Mouse (Mus musculus) heart, embryonic 15.5 days (tissue): ENCODE measurements at regions not wholly inside any gene's neighbourhood (a gene's known extent, or its start where the extent isn't known, plus 50 kb on each side); places are given as distances from the start of the nearest gene placed in this dataset.
A peak's percentile ranks its signal among the peaks of the same experiment; 100 is the strongest.
"Not testable (repeated sequence)": the region's sequence is repeated elsewhere in the genome, so short reads cannot be mapped to it uniquely, and the experiment has no call there.

Experiments used
- ATAC-seq: fragments of 200-750 bp; cut with Nextera tagmentation; replicated peaks from 2 replicates; pipeline ENCODE4 v1.8.0; 2017; ENCODE audit warnings: low read depth, moderate TSS enrichment; ENCODE audit not compliant: insufficient number of reproducible peaks, insufficient read depth, low FRiP score
- H3K27ac ChIP-seq: fragments of 300-500 bp; sonication (generic); 2 replicates; pipeline ENCODE4 v1.5.1; 2015; ENCODE audit warnings: mild to moderate bottlenecking, inconsistent platforms
- H3K27me3 ChIP-seq: fragments of 300-500 bp; sonication (generic); 2 replicates; pipeline ENCODE4 v1.6.1; 2015; ENCODE audit warnings: inconsistent platforms
- H3K36me3 ChIP-seq: fragments of 300-500 bp; sonication (generic); 2 replicates; pipeline ENCODE4 v1.6.1; 2015; ENCODE audit warnings: mild to moderate bottlenecking, inconsistent platforms
- H3K4me1 ChIP-seq: fragments of 300-500 bp; sonication (generic); replicated peaks from 2 replicates; pipeline ENCODE4 v1.6.1; 2015; ENCODE audit warnings: inconsistent platforms
- H3K4me2 ChIP-seq: fragments of 300-500 bp; sonication (generic); 2 replicates; pipeline ENCODE4 v1.6.1; 2015; ENCODE audit warnings: inconsistent platforms, mild to moderate bottlenecking, moderate library complexity
- H3K4me3 ChIP-seq: fragments of 300-500 bp; sonication (generic); 2 replicates; pipeline ENCODE4 v1.5.1; 2015; ENCODE audit warnings: mild to moderate bottlenecking, inconsistent platforms
- H3K9ac ChIP-seq: fragments of 300-500 bp; sonication (generic); 2 replicates; pipeline ENCODE4 v1.6.1; 2015; ENCODE audit warnings: mild to moderate bottlenecking, inconsistent platforms
- H3K9me3 ChIP-seq: fragments of 300-500 bp; sonication (generic); replicated peaks from 2 replicates; pipeline ENCODE4 v1.6.1; 2016; ENCODE audit warnings: inconsistent platforms
- WGBS: fragments of 180-500 bp; shearing (Covaris S2); methylation state at CpG from one replicate; pipeline ENCODE4 v1.1.7; 2015; ENCODE audit warnings: mixed read lengths; 5-methylcytosine and 5-hydroxymethylcytosine counted together

- WGBS = 80% methylated on average over 5 of the region's 5 CpGs
- Histone ChIP-seq H3K27me3 (no peaks in the 10 kb centered on the region), H3K9me3 (no peaks in the 10 kb centered on the region), H3K36me3 (no peaks in the 10 kb centered on the region), H3K4me1 (no peaks in the 10 kb centered on the region), H3K9ac (no peak overlapping the region), H3K27ac (no peak overlapping the region), H3K4me2 (no peak overlapping the region), H3K4me3 (no peak overlapping the region)
- no peak for ATAC-seq
Measured at GRCm38 (mm10) chr15:93125261-93125660, 149.7 kb downstream of the Gxylt1 start.

- Histone ChIP-seq H3K27ac (no peak overlapping the region), H3K4me1 (no peaks in the 10 kb centered on the region), H3K9ac (no peak overlapping the region), H3K36me3 (no peaks in the 10 kb centered on the region), H3K4me3 (no peak overlapping the region), H3K27me3 (no peaks in the 10 kb centered on the region), H3K4me2 (no peak overlapping the region), H3K9me3 (no peaks in the 10 kb centered on the region)
- WGBS = 68% methylated on average over 4 of the region's 4 CpGs
- no peak for ATAC-seq
Measured at GRCm38 (mm10) chr15:93121156-93121555, 153.8 kb downstream of the Gxylt1 start.

- ATAC-seq, H3K4me1 ChIP-seq, H3K4me2 ChIP-seq, H3K27me3 ChIP-seq, H3K9me3 ChIP-seq, H3K27ac ChIP-seq, H3K36me3 ChIP-seq, H3K4me3 ChIP-seq, H3K9ac ChIP-seq: not testable (repeated sequence)
- 82% methylated on average over 2 of the region's 2 CpGs for WGBS
Measured at GRCm38 (mm10) chr15:93117806-93118205, 157.2 kb downstream of the Gxylt1 start.

- no peak overlapping the region for H3K27ac ChIP-seq
- no peaks in the 10 kb centered on the region for H3K36me3 ChIP-seq
- H3K4me2 ChIP-seq = peak overlapping the region; percentile 70
- no peaks in the 10 kb centered on the region for H3K27me3 ChIP-seq
- no peak for ATAC-seq
- peak overlapping the region; percentile 36; the same call in 1 of the 2 replicates for H3K9ac ChIP-seq
- peak overlapping the region; percentile 39 for H3K4me3 ChIP-seq
- no peaks in the 10 kb centered on the region for H3K9me3 ChIP-seq
- 5% methylated on average over 16 of the region's 16 CpGs for WGBS
- H3K4me1 ChIP-seq = peaks cover 7% of the 10 kb centered on the region
Measured at GRCm38 (mm10) chr15:93115674-93116102, 159.3 kb downstream of the Gxylt1 start.

- no peak overlapping the region for H3K9ac ChIP-seq
- H3K27ac ChIP-seq = no peak overlapping the region
- H3K4me2 ChIP-seq = no peak overlapping the region
- WGBS = 79% methylated on average over 4 of the region's 4 CpGs
- no peak overlapping the region for H3K4me3 ChIP-seq
- H3K36me3 ChIP-seq = no peaks in the 10 kb centered on the region
- no peaks in the 10 kb centered on the region for H3K4me1 ChIP-seq
- no peaks in the 10 kb centered on the region for H3K9me3 ChIP-seq
- no peak for ATAC-seq
- H3K27me3 ChIP-seq = no peaks in the 10 kb centered on the region
Measured at GRCm38 (mm10) chr15:93104936-93105335, 170.0 kb downstream of the Gxylt1 start.

- no peak overlapping the region for H3K9ac ChIP-seq
- H3K4me1 ChIP-seq = no peaks in the 10 kb centered on the region
- no peaks in the 10 kb centered on the region for H3K36me3 ChIP-seq
- no peak overlapping the region for H3K4me2 ChIP-seq
- no peak for ATAC-seq
- 54% methylated on average over 5 of the region's 5 CpGs for WGBS
- H3K27me3 ChIP-seq = no peaks in the 10 kb centered on the region
- no peak overlapping the region for H3K4me3 ChIP-seq
- H3K9me3 ChIP-seq = no peaks in the 10 kb centered on the region
- H3K27ac ChIP-seq = no peak overlapping the region
Measured at GRCm38 (mm10) chr15:93103426-93103825, 171.6 kb downstream of the Gxylt1 start.

GRCm38 (mm10) chr15:93101881-93102280 lies 173.1 kb downstream of the Gxylt1 start:
- no peak overlapping the region for H3K9ac ChIP-seq
- WGBS = 85% methylated on average over 10 of the region's 10 CpGs
- H3K4me3 ChIP-seq = no peak overlapping the region
- H3K4me2 ChIP-seq = no peak overlapping the region
- ATAC-seq = no peak
- no peaks in the 10 kb centered on the region for H3K36me3 ChIP-seq
- no peaks in the 10 kb centered on the region for H3K9me3 ChIP-seq
- no peaks in the 10 kb centered on the region for H3K27me3 ChIP-seq
- no peaks in the 10 kb centered on the region for H3K4me1 ChIP-seq
- no peak overlapping the region for H3K27ac ChIP-seq

- Histone ChIP-seq H3K36me3 (no peaks in the 10 kb centered on the region), H3K27ac (no peak overlapping the region), H3K4me1 (no peaks in the 10 kb centered on the region), H3K27me3 (no peaks in the 10 kb centered on the region), H3K4me2 (no peak overlapping the region), H3K9me3 (no peaks in the 10 kb centered on the region), H3K4me3 (no peak overlapping the region), H3K9ac (no peak overlapping the region)
- ATAC-seq = no peak
- WGBS = 77% methylated on average over 7 of the region's 7 CpGs
Measured at GRCm38 (mm10) chr15:93100837-93101236, 174.1 kb downstream of the Gxylt1 start.

GRCm38 (mm10) chr15:93099840-93100239 lies 175.1 kb downstream of the Gxylt1 start:
- 81% methylated on average over 3 of the region's 3 CpGs for WGBS
- no peak for ATAC-seq
- Histone ChIP-seq H3K9me3 (no peaks in the 10 kb centered on the region), H3K36me3 (no peaks in the 10 kb centered on the region), H3K4me3 (no peak overlapping the region), H3K4me2 (no peak overlapping the region), H3K27ac (no peak overlapping the region), H3K9ac (no peak overlapping the region), H3K27me3 (no peaks in the 10 kb centered on the region), H3K4me1 (peaks cover 3% of the 10 kb centered on the region)

- ATAC-seq = no peak
- no peak overlapping the region for H3K27ac ChIP-seq
- H3K9me3 ChIP-seq = no peaks in the 10 kb centered on the region
- peaks cover 8% of the 10 kb centered on the region for H3K4me1 ChIP-seq
- 79% methylated on average over 5 of the region's 5 CpGs for WGBS
- H3K36me3 ChIP-seq = no peaks in the 10 kb centered on the region
- H3K4me3 ChIP-seq = no peak overlapping the region
- no peak overlapping the region for H3K4me2 ChIP-seq
- H3K27me3 ChIP-seq = no peaks in the 10 kb centered on the region
- H3K9ac ChIP-seq = no peak overlapping the region
Measured at GRCm38 (mm10) chr15:93096335-93096734, 178.6 kb downstream of the Gxylt1 start.

GRCm38 (mm10) chr15:93095224-93095623 lies 179.8 kb downstream of the Gxylt1 start:
- no peak for ATAC-seq
- whole genome bisulfite sequencing = 75% methylated on average over 6 of the region's 6 CpGs

GRCm38 (mm10) chr15:93094202-93095135 lies 180.5 kb downstream of the Gxylt1 start:
- Histone ChIP-seq H3K27me3 (no peaks in the 10 kb centered on the region), H3K4me3 (no peak overlapping the region), H3K4me2 (no peak overlapping the region; the same call in 1 of the 2 replicates), H3K9me3 (no peaks in the 10 kb centered on the region), H3K9ac (no peak overlapping the region), H3K36me3 (no peaks in the 10 kb centered on the region), H3K27ac (no peak overlapping the region), H3K4me1 (peaks cover 8% of the 10 kb centered on the region)
- ATAC-seq = no peak
- 36% methylated on average over 23 of the region's 23 CpGs for whole genome bisulfite sequencing

More at GRCm38 (mm10) chr15:93095224-93095623, 179.8 kb downstream of the Gxylt1 start:
- no peak overlapping the region for H3K4me3 ChIP-seq
- no peaks in the 10 kb centered on the region for H3K27me3 ChIP-seq
- no peaks in the 10 kb centered on the region for H3K36me3 ChIP-seq
- no peak overlapping the region for H3K27ac ChIP-seq
- H3K4me2 ChIP-seq = no peak overlapping the region
- H3K9me3 ChIP-seq = no peaks in the 10 kb centered on the region
- no peak overlapping the region for H3K9ac ChIP-seq
- peaks cover 8% of the 10 kb centered on the region for H3K4me1 ChIP-seq
